Mouse (Mus musculus) olfactory bulb, adult 2 months (tissue): Measurements from ENCODE around the gene Grik3.

Source experiments
- CTCF ChIP-seq: fragments of 200-500 bp; IDR thresholded peaks from 2 replicates; pipeline ENCODE4 v1.5.1; 2012; ENCODE audit warnings: low read depth, mild to moderate bottlenecking, low read length, moderate library complexity; ENCODE audit not compliant: insufficient read depth
- POLR2A ChIP-seq: fragments of 200-500 bp; IDR thresholded peaks from 2 replicates; pipeline ENCODE4 v1.6.1; 2012; ENCODE audit warnings: mild to moderate bottlenecking, low read depth, low read length, moderate library complexity; ENCODE audit not compliant: insufficient read depth

- no peak for TF ChIP-seq CTCF
- no peak for TF ChIP-seq POLR2A
Observed at GRCm38 (mm10) chr4:125718429-125719140, 228.1 kb downstream of the Grik3 start.
